Mouse (Mus musculus) T-helper 1 cell (primary cell): ENCODE data around the gene Gucy1b2.

Experiments
- in situ Hi-C: fragments of 300-600 bp; cut with MboI, MseI; formaldehyde crosslinking; loops from one replicate; pipeline ENCODE4 v1.15.1; 2025; ENCODE audit warnings: high pct_unique_total_duplicates

Gucy1b2 gene

DNA sequence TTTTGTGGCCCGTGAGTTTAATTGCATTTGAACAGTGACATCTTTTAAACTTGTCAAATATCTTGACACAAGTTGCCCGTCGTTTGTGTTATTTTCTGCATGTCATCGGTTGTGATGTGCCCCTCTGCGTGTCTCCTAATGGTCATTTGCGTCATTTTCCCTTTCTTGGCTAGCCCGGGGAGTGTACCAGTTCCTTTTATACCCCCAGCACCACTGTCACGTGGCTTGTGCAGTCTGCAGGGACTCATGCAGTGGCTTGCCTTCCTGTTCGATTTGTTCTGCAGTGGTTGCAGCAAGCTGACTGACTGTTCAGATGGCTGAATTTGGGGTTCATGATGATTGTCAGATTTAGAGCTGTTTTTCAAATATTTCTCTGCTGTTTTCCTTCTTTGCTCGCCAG lies 82.1 kb downstream of the Gucy1b2 start:
- in situ Hi-C loops, result no loop called here

DNA sequence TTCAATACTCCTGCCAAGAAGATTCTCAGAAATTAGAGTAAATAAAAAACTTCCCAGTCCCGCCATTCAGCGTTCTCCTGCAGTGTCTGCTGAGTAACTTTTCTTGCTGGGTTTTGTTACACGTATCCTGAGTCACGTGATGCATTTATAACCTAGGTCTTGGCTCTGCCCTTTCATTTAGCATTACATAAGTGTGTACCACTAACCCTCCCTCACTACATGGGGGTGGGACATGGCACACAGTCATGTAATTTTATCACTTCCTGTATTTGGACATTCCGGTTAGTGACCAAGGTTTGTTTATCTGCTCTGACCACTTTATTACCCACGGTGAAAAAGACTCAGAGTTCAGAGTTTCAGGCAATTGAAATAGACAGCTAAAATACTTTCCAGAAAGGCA lies 85.3 kb downstream of the Gucy1b2 start:
- in situ Hi-C loops, result no loop called here

DNA sequence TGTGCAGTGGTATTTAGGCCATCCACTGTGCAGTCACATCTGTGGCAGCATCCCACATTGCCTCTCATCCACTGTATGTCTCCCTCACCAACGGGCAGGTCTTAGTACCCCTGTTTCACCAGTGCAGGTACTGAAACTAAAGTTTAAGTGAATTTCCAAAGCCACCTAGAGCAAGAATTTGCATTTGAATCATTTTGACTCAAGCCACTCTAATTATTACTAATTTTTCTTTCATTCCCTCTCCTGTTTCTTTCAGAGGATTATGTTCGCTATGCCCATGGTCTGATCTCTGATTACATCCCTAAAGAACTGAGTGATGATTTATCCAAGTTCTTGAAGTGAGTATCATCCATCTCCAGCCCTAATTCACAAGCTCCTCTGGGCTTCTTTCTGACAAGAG lies 92.3 kb downstream of the Gucy1b2 start:
- in situ Hi-C loops, result no loop called here

DNA sequence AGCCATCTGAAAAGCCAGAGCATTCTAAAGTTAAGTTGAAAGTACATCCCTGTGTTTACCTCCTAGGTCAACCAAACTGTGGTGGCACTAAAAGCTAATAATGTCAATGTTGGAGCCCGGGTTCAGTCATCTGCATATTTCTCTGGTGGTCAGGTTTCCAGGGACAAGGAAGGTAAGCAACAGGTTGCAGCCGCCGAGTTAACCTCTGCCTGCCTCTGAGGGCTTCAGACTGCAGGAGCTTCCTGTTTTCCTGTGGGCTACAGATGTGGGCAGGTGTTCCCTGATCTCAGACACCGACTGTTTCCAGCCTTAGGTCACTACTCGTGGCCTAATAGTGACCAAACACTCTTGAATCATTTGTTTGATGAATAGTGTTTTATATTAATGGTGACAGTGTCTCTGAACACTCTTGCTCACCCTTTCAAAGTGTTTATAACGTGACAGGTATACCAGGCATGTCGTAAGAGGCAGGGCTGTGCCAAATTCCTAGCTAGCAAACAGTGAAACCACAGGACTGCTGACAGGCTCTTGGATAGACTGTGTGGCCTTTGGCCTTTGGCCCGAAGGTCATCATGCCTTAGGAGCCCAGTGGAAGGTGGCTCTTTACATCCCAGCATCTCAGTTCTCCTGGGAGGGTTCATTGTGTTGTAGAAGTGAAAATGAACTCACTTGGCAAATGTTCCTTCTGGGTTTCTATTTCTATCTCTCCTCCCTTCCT lies 94.7 kb downstream of the Gucy1b2 start:
- in situ Hi-C loops, result no loop called here

DNA sequence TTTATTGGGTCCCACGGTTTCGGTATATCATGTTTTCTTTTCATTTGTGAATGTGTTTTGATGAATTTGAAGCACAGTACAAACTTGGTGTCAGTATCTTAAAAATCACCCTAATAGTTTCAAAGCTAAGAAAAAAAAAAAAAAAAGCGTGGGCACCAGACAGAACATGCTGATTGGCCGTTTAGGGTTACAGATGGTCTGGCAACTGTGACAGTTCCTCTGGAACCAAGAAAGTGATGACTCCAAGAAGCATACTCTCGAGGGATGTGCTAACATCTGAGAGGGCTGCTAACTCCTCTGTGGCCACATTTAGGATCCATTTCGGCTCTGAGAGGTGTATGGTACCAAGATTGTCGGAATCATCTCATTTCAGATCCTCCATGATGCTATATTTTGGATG lies 100.9 kb downstream of the Gucy1b2 start:
- in situ Hi-C loops, result no loop called here

DNA sequence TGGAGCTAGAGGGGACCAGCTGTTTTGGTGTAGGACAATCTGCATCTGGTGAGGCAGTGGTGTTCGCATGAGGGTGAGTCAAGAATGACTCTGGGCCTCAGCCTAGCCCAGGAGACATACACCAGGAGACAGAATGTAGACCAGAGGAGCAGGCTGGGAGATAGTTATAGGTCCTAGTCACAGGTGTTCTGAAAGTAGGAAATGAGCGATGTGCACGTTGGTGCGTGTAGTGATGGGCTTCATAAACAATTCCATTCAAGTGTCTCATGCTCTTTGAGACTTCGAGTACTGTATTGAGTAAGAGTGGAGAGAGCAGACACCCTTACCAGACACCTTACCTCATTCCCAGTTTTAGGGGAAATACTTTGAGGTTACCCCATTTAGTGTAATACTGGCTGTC lies 102.3 kb downstream of the Gucy1b2 start:
- in situ Hi-C loops, result no loop called here

DNA sequence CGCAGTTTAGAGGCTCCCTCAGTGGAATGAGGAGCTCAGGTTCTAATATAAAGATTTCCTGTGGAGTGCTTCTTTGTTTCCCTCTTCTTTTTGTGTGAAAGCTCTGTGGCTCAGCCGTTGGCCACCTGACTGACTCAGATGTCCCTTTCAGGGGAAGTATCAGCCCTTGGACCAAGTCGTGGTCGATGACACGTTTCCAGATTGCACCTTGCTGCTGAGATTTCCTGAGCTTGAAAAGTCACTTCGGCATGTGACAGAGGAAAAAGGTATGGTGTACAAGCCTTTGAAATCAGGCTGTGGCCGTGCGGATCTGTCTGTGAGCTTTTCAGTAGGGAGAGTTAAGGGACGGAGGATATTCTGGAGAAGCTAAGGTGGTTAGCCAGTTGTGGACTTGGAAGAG lies 102.7 kb downstream of the Gucy1b2 start:
- in situ Hi-C loops, result no loop called here

DNA sequence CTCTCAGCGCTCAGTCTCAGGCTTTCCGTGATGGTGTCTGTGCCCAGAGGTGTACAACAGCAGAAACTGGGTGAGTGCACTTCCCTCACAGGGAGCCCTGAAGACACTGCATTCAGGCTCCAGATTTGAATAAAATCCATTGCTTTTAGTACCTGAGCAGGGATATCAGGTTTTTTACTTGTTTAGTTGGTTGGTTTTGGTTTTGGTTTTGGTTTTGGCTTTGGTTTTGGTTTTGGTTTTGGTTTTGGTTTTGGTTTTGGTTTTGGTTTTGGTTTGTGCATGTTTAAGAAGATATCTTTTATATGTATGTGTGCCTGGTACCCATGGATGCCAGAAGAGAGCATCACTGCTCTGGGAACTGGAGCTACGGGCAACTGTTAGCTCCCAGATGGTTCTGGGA lies 105.2 kb downstream of the Gucy1b2 start:
- in situ Hi-C loops, result no loop called here

DNA sequence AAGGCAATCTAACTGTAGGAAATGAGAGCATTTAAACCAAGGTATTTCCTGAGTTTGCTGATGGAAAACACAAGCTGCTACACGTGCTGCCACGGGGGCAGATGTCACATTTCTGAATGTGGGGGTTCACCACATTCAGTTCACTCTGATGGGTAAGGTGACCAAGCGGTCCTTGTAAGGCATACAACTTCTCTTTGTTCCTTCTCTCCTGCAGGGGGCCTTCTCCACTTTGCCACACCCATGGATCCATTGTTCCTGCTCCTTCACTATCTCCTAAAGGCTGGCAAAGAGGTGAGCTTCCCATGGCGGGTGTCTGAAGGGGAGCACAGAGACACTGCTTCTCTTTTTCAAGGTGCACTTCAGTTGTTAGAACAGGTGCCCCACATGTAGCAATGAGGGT lies 105.9 kb downstream of the Gucy1b2 start:
- in situ Hi-C loops, result no loop called here

DNA sequence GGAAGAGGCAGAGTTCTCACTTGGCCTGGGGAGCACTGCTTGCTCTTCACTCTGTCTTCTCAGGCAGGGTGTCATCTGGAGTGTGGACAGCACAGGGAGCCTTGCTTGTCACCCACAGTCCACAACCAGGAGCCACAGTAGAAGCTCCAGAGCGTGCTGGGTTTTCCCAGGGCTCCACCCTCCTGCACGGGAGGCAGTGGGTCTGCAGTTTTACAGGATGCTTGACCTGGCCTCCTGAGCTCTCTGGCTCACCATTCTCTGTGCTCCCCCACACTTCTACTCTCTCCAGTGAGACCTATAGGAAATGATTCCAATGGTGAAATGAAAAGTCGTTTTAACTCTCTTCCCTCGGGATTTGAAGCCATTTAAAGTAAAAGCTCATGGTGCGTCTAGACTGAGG lies 106.3 kb downstream of the Gucy1b2 start:
- in situ Hi-C loops, result no loop called here

DNA sequence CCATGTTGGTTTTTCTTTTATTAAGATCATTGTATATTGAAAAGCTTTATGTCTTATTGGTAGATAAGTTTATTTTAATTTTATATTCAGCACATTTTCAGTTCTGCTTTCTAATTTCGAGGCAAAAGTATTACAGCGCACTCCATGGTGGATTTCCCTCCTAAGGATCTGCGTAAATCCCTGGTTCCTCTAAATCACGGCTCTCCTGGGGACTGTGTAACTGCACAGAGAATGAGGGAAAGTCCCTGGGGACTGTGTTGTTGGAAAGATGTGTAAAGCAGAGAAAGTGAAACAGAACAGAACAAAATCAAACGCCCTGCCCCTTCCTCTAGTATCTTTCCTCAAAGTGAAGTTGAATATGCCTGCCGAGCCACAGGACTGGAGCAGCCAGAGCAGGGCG lies 109.0 kb downstream of the Gucy1b2 start:
- in situ Hi-C loops, result no loop called here

DNA sequence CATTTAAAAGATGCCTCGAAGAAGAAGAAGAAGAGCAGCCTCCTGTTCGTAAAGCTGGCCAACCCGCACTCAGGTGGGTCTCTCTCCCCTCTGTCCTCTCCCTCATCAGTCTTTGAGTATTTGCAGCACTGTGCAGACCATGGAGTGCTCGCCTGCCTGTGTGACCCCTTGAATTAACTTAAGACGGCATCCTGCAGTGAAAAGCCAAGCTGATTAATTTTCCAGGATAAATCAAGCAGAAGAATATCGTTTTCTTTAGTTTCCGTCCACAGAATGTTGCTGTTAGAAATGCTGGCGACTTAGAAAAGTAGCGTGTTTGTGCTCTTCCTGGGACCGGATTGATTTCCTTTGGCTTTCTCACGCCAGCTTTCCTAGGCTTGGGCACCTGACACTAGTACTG lies 109.5 kb downstream of the Gucy1b2 start:
- in situ Hi-C loops, result no loop called here
